Mouse (Mus musculus): ENCODE results near the gene Tmem136. TPM values are rescaled to one million over a fixed set of nuclear protein-coding genes. Genes with fewer than 3 reads are reported as not detected.

The Tmem136 gene
- polyA plus RNA-seq, 1 experiment from 2014 or later: 7.8 TPM

GRCm38 (mm10) chr9:43078711-43079110, 37.7 kb downstream of the Tmem136 start:
- no peaks in the 10 kb centered on the region for H3K36me3 ChIP-seq (ENCODE audit: control insufficient read depth, insufficient read depth, low read length)
- no peak overlapping the region for H3K9ac ChIP-seq (ENCODE audit: low read depth, low read length)
- no peaks in the 10 kb centered on the region for H3K9me3 ChIP-seq (ENCODE audit: control insufficient read depth, low read length)
- no peak overlapping the region for H3K4me2 ChIP-seq (ENCODE audit: low read depth, low read length)
- no peaks in the 10 kb centered on the region for H3K27me3 ChIP-seq (replicated peaks; ENCODE audit: control insufficient read depth, insufficient read depth, low read length)
- ATAC-seq (ENCODE audit: low read depth) (no peak), DNase-seq (ENCODE audit: low spot score) (no peak)
- no peak overlapping the region for H3K27ac ChIP-seq (replicated peaks; ENCODE audit: low read depth, low read length)
- WGBS: 88% methylated on average over 3 of the region's 3 CpGs
- H3K4me3 ChIP-seq (ENCODE audit: low read depth, low read length): no peak overlapping the region
- H3K4me1 ChIP-seq (ENCODE audit: control insufficient read depth, insufficient read depth, low read length): peaks cover 3% of the 10 kb centered on the region; the same call in 1 of the 2 replicates

- Histone ChIP-seq H3K9me3 (ENCODE audit: control insufficient read depth, low read length) (no peaks in the 10 kb centered on the region), H3K27me3 (replicated peaks; ENCODE audit: control insufficient read depth, insufficient read depth, low read length) (no peaks in the 10 kb centered on the region), H3K4me1 (ENCODE audit: control insufficient read depth, insufficient read depth, low read length) (peaks cover 19% of the 10 kb centered on the region), H3K27ac (replicated peaks; ENCODE audit: low read depth, low read length) (no peak overlapping the region), H3K9ac (ENCODE audit: low read depth, low read length) (no peak overlapping the region), H3K36me3 (ENCODE audit: control insufficient read depth, insufficient read depth, low read length) (no peaks in the 10 kb centered on the region), H3K4me2 (ENCODE audit: low read depth, low read length) (no peak overlapping the region), H3K4me3 (ENCODE audit: low read depth, low read length) (no peak overlapping the region)
- 74% methylated on average over 7 of the region's 7 CpGs for WGBS
- ATAC-seq (ENCODE audit: low read depth) (no peak), DNase-seq (ENCODE audit: low spot score) (no peak)
Measured at GRCm38 (mm10) chr9:43076163-43076562, 40.2 kb downstream of the Tmem136 start.

- ATAC-seq (ENCODE audit: low read depth): no peak
- Histone ChIP-seq H3K36me3 (ENCODE audit: control insufficient read depth, insufficient read depth, low read length) (no peaks in the 10 kb centered on the region), H3K4me3 (ENCODE audit: low read depth, low read length) (no peak overlapping the region), H3K27me3 (replicated peaks; ENCODE audit: control insufficient read depth, insufficient read depth, low read length) (no peaks in the 10 kb centered on the region), H3K9me3 (ENCODE audit: control insufficient read depth, low read length) (no peaks in the 10 kb centered on the region), H3K9ac (ENCODE audit: low read depth, low read length) (no peak overlapping the region), H3K4me2 (ENCODE audit: low read depth, low read length) (no peak overlapping the region), H3K27ac (replicated peaks; ENCODE audit: low read depth, low read length) (no peak overlapping the region), H3K4me1 (ENCODE audit: control insufficient read depth, insufficient read depth, low read length) (peaks cover 28% of the 10 kb centered on the region)
- 100% methylated on average over 1 of the region's 1 CpGs for WGBS
- DNase-seq (ENCODE audit: low spot score): no peak
Measured at GRCm38 (mm10) chr9:43074611-43075010, 41.8 kb downstream of the Tmem136 start.

- H3K36me3 ChIP-seq (ENCODE audit: control insufficient read depth, insufficient read depth, low read length): no peaks in the 10 kb centered on the region
- no peaks in the 10 kb centered on the region for H3K27me3 ChIP-seq (replicated peaks; ENCODE audit: control insufficient read depth, insufficient read depth, low read length)
- H3K4me2 ChIP-seq (ENCODE audit: low read depth, low read length): no peak overlapping the region
- DNase-seq (ENCODE audit: low spot score) (no peak), ATAC-seq (ENCODE audit: low read depth) (no peak)
- H3K4me3 ChIP-seq (ENCODE audit: low read depth, low read length): no peak overlapping the region
- no peak overlapping the region for H3K9ac ChIP-seq (ENCODE audit: low read depth, low read length)
- peak overlapping the region; percentile 28; the same call in 1 of the 2 replicates for H3K27ac ChIP-seq (replicated peaks; ENCODE audit: low read depth, low read length)
- H3K9me3 ChIP-seq (ENCODE audit: control insufficient read depth, low read length): no peaks in the 10 kb centered on the region
- peaks cover 38% of the 10 kb centered on the region for H3K4me1 ChIP-seq (ENCODE audit: control insufficient read depth, insufficient read depth, low read length)
- 18% methylated on average over 2 of the region's 2 CpGs for WGBS
Measured at GRCm38 (mm10) chr9:43071741-43072140, 44.6 kb downstream of the Tmem136 start.

- H3K4me3 ChIP-seq (ENCODE audit: low read depth, low read length): no peak overlapping the region
- DNase-seq (ENCODE audit: low spot score) (no peak), ATAC-seq (ENCODE audit: low read depth) (peak; percentile 62; the same call in 1 of the 2 replicates)
- peaks cover 38% of the 10 kb centered on the region for H3K4me1 ChIP-seq (ENCODE audit: control insufficient read depth, insufficient read depth, low read length)
- 15% methylated on average over 4 of the region's 4 CpGs for WGBS
- no peaks in the 10 kb centered on the region for H3K9me3 ChIP-seq (ENCODE audit: control insufficient read depth, low read length)
- no peak overlapping the region for H3K4me2 ChIP-seq (ENCODE audit: low read depth, low read length)
- H3K27ac ChIP-seq (replicated peaks; ENCODE audit: low read depth, low read length): no peak overlapping the region; the same call in 1 of the 2 replicates
- H3K27me3 ChIP-seq (replicated peaks; ENCODE audit: control insufficient read depth, insufficient read depth, low read length): no peaks in the 10 kb centered on the region
- H3K9ac ChIP-seq (ENCODE audit: low read depth, low read length): no peak overlapping the region
- no peaks in the 10 kb centered on the region for H3K36me3 ChIP-seq (ENCODE audit: control insufficient read depth, insufficient read depth, low read length)
Measured at GRCm38 (mm10) chr9:43071176-43071575, 45.2 kb downstream of the Tmem136 start.

- Histone ChIP-seq H3K4me3 (ENCODE audit: low read depth, low read length) (no peak overlapping the region), H3K36me3 (ENCODE audit: control insufficient read depth, insufficient read depth, low read length) (no peaks in the 10 kb centered on the region), H3K9ac (ENCODE audit: low read depth, low read length) (no peak overlapping the region), H3K9me3 (ENCODE audit: control insufficient read depth, low read length) (no peaks in the 10 kb centered on the region), H3K4me1 (ENCODE audit: control insufficient read depth, insufficient read depth, low read length) (peaks cover 38% of the 10 kb centered on the region), H3K27ac (replicated peaks; ENCODE audit: low read depth, low read length) (no peak overlapping the region), H3K4me2 (ENCODE audit: low read depth, low read length) (no peak overlapping the region), H3K27me3 (replicated peaks; ENCODE audit: control insufficient read depth, insufficient read depth, low read length) (no peaks in the 10 kb centered on the region)
- DNase-seq (ENCODE audit: low spot score) (no peak), ATAC-seq (ENCODE audit: low read depth) (no peak)
- 43% methylated on average over 4 of the region's 4 CpGs for WGBS
Measured at GRCm38 (mm10) chr9:43070566-43070965, 45.8 kb downstream of the Tmem136 start.

GRCm38 (mm10) chr9:43070153-43070552, 46.2 kb downstream of the Tmem136 start:
- Histone ChIP-seq H3K4me1 (ENCODE audit: control insufficient read depth, insufficient read depth, low read length) (peaks cover 38% of the 10 kb centered on the region), H3K27ac (replicated peaks; ENCODE audit: low read depth, low read length) (no peak overlapping the region; the same call in 1 of the 2 replicates), H3K4me3 (ENCODE audit: low read depth, low read length) (no peak overlapping the region), H3K9me3 (ENCODE audit: control insufficient read depth, low read length) (no peaks in the 10 kb centered on the region), H3K36me3 (ENCODE audit: control insufficient read depth, insufficient read depth, low read length) (no peaks in the 10 kb centered on the region), H3K9ac (ENCODE audit: low read depth, low read length) (no peak overlapping the region), H3K4me2 (ENCODE audit: low read depth, low read length) (no peak overlapping the region), H3K27me3 (replicated peaks; ENCODE audit: control insufficient read depth, insufficient read depth, low read length) (no peaks in the 10 kb centered on the region)
- 48% methylated on average over 2 of the region's 2 CpGs for WGBS
- DNase-seq (ENCODE audit: low spot score) (no peak), ATAC-seq (ENCODE audit: low read depth) (no peak)

GRCm38 (mm10) chr9:43067896-43068295, 48.5 kb downstream of the Tmem136 start:
- Histone ChIP-seq H3K27ac (replicated peaks; ENCODE audit: low read depth, low read length) (no peak overlapping the region), H3K4me2 (ENCODE audit: low read depth, low read length) (no peak overlapping the region), H3K4me3 (ENCODE audit: low read depth, low read length) (no peak overlapping the region), H3K4me1 (ENCODE audit: control insufficient read depth, insufficient read depth, low read length) (peaks cover 36% of the 10 kb centered on the region), H3K9me3 (ENCODE audit: control insufficient read depth, low read length) (no peaks in the 10 kb centered on the region), H3K36me3 (ENCODE audit: control insufficient read depth, insufficient read depth, low read length) (no peaks in the 10 kb centered on the region), H3K27me3 (replicated peaks; ENCODE audit: control insufficient read depth, insufficient read depth, low read length) (no peaks in the 10 kb centered on the region), H3K9ac (ENCODE audit: low read depth, low read length) (no peak overlapping the region)
- 67% methylated on average over 3 of the region's 3 CpGs for WGBS
- ATAC-seq (ENCODE audit: low read depth) (no peak), DNase-seq (ENCODE audit: low spot score) (no peak)

GRCm38 (mm10) chr9:43065231-43065630, 51.1 kb downstream of the Tmem136 start:
- no peak for DNase-seq (ENCODE audit: low spot score)
- Histone ChIP-seq H3K27me3 (replicated peaks; ENCODE audit: control insufficient read depth, insufficient read depth, low read length) (no peaks in the 10 kb centered on the region), H3K9ac (ENCODE audit: low read depth, low read length) (no peak overlapping the region), H3K36me3 (ENCODE audit: control insufficient read depth, insufficient read depth, low read length) (no peaks in the 10 kb centered on the region), H3K4me1 (ENCODE audit: control insufficient read depth, insufficient read depth, low read length) (peaks cover 18% of the 10 kb centered on the region), H3K9me3 (ENCODE audit: control insufficient read depth, low read length) (no peaks in the 10 kb centered on the region), H3K4me3 (ENCODE audit: low read depth, low read length) (no peak overlapping the region), H3K27ac (replicated peaks; ENCODE audit: low read depth, low read length) (no peak overlapping the region), H3K4me2 (ENCODE audit: low read depth, low read length) (no peak overlapping the region)
- no peak for ATAC-seq (ENCODE audit: low read depth)
- WGBS: 81% methylated on average over 4 of the region's 4 CpGs

All from embryonic facial prominence, embryonic 14.5 days (tissue).